Mouse (Mus musculus) testis, adult 2 months (tissue): Measurements from ENCODE around the gene Olfr1162.

ENCODE experiments used
- CTCF ChIP-seq: fragments of 200-500 bp; IDR thresholded peaks from 2 replicates; pipeline ENCODE4 v1.5.1; 2012; ENCODE audit warnings: low read depth, mild to moderate bottlenecking, inconsistent platforms, low read length, moderate library complexity; ENCODE audit not compliant: control insufficient read depth, insufficient read depth, insufficient replicate concordance
- POLR2A ChIP-seq: fragments of 200-500 bp; IDR thresholded peaks from 2 replicates; pipeline ENCODE4 v1.6.1; 2012; ENCODE audit warnings: low read depth, mild to moderate bottlenecking, inconsistent platforms, low read length, moderate library complexity; ENCODE audit not compliant: control insufficient read depth

GRCm38 (mm10) chr2:88037599-88037998 lies 13.3 kb downstream of the Olfr1162 start, which contains the start of gene Olfr73:
- TF ChIP-seq CTCF, result no peak
- no peak for TF ChIP-seq POLR2A
